Mouse (Mus musculus): Measurements from ENCODE around the gene Unc5cl.
"Not testable (repeated sequence)": the region's sequence is repeated elsewhere in the genome, so short reads cannot be mapped to it uniquely, and the experiment has no call there.

Gene Unc5cl

DNA sequence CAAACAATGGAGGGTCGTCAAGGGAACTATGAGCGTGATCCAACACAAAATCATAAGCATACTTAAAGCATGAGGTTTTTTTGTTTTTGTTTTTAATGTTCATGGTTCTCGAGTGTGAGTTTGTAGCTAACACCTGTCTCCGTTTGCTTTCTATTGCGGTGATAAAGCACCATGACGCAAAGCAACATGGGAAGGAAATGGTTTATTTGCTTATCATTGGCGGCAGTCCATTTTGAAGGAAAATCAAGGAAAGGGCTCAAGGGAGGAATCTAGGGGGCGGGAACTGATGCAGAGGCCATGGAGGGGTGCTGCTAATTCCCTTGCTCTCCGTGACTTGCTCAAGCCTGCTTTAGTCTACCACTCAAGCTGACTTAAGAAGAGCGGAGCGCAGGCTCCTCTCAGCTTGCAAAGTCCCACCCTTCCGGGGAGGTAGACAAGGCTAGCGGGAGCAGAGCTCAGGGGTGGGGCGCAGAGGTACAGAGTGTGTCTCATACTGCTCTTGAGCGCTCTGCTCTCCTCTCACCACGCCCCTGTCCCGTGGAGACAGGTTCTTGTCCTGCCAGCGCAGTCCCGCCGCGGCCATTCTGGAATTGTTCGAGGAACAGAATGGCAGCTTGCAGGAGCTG is 12.2 kb downstream of the Unc5cl start:
- DNase-seq (ENCODE audit: extremely low spot score, low read depth, low spot score) = no peak

DNA sequence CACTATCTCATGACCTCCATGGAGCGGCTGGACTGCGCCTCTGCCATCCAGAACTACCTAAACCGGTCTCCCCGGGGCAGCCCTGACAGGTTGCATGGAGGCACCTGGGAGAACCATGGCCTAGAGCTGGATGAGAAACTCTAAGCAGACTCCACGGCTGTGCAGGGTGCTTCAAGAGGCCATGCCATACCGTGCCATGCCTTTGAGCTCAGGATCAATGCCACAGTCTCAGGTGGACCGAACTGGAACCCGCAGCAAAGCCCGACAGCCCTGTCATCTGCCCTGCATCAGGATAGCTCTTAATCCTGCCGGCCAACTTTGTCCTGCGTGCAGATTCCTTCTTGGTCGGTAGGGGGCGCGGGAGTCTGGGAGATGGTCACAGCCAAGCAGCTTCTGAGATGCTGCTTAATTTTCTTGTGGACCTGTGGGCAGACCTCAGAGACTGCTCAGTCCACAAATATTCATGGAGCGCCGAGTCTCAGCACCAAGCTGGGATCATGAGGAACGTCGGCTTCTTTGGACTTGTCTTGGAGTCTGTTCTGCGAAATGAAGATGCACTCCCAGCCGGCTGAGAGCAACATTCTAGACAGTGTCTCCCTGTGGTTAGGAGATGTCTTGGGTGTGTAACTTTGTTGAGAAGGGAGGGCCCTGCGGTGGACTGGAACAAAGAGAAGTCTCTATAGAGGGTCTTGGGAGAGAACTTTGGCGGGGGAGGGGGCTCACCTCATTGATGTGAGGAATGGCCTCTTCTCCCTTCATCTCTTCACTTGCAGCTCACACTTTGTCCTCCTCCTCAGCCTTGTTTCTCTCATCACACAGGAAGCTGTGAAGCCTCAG is 12.9 kb downstream of the Unc5cl start:
- DNase-seq (ENCODE audit: extremely low spot score, low read depth, low spot score) = peak; percentile 18

DNA sequence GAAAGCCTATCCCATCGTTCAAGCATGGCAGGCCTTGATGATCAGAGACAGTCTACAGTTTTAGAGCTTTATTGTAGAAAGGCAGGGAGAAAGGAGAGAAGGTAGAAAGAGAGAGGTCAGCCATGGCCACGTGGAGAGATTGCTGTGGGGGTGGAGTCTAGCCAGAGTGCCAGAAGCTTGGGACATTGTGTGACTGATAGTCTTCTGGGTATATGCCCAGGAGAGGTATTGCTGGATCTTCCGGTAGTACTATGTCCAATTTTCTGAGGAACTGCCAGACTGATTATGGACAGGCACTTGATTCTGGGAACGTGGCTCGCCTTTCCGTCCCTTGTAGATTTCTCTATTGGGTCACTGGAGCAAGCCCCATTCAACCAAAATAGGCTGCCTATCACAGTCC is 19.6 kb downstream of the Unc5cl start:
- not testable (repeated sequence) for DNase-seq (ENCODE audit: extremely low spot score, low read depth, low spot score)

DNA sequence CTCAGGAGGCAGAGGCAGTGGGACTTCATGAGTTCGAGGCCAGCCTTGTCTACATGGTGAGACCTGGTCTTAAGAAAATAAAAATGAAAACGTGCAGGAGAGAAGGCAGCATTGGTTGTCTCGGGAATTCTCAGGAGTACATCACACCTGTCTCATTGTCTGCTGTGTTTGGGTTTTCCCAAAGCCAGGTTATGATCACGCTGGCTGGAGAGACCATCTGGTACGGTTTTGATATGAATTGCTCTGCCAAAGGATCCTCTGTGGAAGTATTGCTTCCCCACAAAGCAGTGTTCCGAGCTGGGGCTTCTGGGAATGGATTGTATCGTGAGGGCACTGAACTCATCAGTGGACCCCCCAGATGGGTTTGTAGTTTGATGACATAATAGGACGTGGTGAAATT is 20.7 kb downstream of the Unc5cl start:
- no peak for DNase-seq (ENCODE audit: extremely low spot score, low read depth, low spot score)

DNA sequence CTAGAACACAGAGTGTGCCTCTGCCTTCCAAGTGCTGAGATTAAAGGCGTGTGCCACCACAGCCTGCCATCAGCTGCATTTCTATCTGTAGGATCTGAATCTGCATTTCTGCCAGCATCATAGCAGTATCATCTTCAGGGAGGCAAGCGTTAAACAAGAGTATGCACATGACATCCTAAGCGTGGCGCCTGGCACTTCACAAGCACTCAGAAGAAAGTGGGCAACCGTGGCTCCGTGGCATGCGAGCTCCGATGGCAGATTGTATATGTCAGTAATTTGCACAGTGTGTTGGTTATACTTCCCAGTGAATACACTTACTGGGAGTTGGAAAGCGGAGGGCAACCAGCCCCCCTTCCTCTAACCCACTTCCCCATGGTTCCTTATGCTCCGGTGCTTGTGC is 25.3 kb downstream of the Unc5cl start:
- no peak for DNase-seq (ENCODE audit: extremely low spot score, low read depth, low spot score)

DNA sequence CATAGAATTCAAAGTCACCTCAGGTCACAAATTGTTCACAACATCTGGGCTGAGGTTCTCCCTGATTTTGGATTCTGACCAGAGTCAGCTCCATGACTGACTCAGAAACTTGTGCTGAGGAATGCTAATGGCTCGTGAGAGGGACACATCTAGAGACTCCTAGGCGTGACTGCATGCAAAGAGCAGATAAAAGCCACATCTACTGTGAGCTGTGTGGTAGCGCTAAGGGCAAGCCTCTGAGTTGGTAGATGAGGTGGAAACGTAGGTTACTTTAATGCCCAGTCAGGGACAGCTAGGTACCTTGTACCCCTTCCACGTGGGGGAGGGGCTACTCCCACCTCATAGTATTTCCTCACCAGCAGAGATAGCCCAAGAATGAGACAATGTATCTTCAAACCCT is 29.1 kb downstream of the Unc5cl start:
- DNase-seq (ENCODE audit: extremely low spot score, low read depth, low spot score) = no peak

DNA sequence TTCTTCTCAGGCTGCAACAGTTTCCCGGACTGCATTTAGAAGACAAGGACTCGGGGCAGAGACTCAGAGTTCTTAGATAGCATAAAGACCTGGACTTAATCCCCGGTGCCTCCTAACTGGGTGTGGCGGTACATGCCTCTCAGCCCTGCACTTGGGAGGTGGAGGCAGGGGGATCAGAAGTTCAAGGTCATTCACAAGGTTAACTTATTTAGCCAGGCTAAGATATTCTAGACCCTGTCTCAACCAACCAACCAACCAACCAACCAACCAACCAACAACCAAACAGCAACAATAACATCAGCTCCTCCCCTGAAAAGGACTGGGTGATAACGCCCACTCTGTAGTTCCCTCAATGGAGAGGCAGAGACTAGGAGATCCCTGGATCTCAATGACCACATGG is 29.5 kb downstream of the Unc5cl start:
- DNase-seq (ENCODE audit: extremely low spot score, low read depth, low spot score) = no peak

DNA sequence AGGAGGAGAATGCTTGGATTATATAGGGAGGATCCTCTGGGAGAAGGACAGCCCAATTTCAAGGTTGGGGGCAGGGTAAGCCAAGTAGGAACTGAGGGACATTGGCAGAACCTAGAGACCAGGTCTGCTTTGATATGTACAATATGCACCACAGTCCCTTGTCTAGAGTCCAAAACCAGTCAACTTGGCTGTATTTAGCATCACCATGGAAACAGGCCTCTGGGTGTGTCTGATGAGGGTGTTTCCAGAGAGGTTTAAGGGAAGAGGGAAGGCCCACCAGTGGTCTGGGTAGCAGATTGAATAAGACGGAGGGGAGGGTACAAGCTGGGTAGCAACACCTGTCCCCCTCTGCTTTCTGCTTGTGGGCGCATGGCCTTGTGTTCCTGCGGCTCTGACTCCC is 34.8 kb downstream of the Unc5cl start:
- DNase-seq (ENCODE audit: extremely low spot score, low read depth, low spot score) = no peak

DNA sequence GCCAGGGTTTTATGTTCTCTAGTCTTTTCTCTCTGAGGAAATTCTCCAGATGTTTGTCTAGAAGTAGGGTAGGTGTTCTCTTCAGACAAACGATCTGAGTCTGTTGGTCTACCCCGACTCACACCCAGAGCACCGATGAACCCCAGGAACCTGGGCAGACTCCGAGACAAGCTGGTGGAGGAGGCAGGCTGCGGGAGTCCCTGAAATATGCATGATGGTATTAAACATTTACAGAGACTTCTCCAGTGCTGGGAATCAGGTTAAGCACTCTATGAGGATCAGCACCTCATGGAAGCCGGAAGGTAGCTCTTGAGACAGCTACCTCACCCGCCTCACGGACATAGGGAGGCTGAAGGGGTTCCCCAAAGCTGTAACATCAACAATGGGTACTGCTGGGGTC is 37.9 kb downstream of the Unc5cl start:
- DNase-seq (ENCODE audit: extremely low spot score, low read depth, low spot score) = no peak

DNA sequence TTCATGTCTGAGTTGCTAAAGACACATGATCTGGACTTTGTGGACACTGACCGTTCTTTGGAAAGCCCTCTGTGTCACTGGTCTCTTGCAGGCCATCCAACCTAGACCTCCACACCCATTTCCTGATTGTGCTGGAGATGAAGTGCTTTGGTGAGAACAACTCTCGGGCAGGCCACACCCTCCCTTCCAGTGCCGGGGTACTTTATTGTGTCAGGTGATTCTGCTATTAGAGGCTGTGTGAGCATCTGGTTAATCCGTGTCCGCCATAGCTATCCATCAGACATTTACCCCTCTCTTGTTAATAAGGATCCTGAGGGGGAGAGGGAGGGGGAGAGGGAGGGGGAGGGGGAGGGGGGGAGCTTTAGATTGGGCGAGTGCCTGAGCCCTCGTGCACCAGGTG is 38.9 kb downstream of the Unc5cl start:
- DNase-seq (ENCODE audit: extremely low spot score, low read depth, low spot score) = no peak

DNA sequence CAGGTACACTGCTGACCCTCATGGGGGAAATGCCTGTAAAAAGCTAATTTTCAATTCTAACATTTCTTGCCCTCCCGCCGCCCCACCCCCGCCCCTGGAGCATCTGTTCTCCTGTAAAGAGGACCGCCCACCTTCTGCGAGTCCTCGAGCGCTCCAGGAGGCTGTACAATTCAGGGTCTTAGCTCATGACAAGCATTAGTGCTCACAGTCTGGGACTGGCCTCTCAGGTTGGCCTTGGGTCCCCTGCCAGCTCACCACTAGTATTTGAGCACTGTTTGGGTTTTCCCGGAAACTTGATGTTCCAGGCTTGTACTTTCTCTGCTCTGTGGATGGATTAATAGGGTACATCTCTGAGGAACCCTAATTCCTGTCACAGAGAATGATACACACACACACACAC is 39.3 kb downstream of the Unc5cl start:
- no peak for DNase-seq (ENCODE audit: extremely low spot score, low read depth, low spot score)

DNA sequence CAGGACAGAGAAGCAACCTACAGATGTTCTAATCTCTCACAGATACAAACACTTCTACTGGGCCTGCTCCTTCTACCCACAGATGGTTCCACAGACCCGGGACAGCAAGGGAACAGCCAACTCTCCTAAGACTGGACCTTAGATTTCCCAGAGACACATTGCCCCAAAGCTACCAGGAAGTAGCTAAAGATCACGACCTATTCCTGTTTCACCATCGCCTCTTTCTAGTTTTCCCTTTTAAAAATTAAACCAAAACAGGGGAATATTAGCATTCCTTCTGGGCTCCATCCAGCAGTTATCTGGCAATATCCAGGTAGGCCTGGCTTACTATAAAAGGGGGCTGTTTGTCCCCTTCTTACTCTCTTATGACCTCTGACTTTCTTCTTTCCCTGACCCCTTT is 43.3 kb downstream of the Unc5cl start:
- no peak for DNase-seq (ENCODE audit: extremely low spot score, low read depth, low spot score)

DNA sequence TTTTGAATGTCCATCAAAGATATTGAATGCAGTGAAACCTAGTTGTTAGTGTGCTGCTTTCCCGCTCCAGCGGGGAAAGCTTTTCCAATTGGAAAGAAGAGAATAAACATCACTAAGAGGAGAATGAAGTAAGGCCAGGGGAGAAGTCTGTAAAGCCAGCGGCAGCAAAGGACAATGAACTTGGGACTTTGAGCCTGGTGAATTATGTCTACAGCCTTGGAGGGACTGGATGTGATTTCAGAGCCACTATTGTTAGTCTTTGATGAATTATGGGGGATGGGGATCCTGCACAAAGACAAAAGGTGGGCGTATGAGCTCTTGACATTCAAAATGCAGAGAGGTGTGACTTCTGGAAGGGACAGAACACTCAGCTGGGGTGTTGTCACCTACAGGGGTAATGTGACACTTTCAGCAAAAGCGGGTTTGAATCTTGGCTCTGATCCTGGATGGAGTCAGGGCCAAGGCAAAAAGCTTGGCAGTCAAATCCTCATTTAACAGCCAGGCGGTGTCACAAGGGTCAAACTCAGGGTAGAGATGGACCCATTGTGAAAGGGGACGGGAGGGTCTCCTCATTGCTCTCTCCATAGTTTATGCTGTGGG is 46.2 kb downstream of the Unc5cl start:
- no peak for DNase-seq (ENCODE audit: extremely low spot score, low read depth, low spot score)

DNA sequence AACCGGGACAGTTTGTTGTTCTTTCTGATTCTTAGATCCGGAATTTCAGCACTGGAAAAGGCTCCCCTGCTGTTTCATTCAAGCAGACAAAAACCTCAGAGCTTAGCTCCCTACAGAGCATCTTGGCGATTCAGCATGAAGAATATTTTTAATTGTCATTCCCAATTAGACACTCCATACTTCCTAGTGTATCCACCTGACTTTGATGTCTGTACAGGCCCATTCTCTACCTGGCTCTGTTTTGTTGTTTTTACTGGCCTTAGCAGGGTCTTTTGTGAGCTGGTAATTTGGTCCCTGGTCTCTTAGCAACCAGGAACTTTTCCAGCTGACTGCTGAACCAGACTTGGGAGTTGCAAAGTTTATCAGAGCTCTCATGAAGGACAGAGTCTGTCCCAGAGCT is 50.3 kb downstream of the Unc5cl start:
- no peak for DNase-seq (ENCODE audit: extremely low spot score, low read depth, low spot score)

DNA sequence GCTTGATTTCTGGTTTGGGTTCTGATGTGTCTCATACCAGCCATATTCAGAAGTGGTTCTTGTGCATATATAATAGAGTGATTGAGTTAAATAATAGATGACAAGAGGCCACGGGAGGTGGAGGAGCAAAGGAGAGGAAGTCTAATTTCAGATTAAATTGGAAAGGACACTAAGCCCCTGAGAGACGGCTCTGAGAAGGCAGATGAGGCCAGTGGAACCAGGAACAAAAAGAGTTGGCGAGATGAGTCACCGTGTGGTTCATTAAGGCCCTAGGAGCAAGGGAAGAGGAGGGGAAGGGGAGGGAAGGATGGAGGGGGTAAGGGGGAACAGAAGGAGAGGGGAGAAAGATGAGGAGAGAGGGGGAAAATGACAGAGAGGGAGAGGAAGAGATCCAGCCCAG is 52.3 kb downstream of the Unc5cl start:
- DNase-seq (ENCODE audit: extremely low spot score, low read depth, low spot score) = no peak

DNA sequence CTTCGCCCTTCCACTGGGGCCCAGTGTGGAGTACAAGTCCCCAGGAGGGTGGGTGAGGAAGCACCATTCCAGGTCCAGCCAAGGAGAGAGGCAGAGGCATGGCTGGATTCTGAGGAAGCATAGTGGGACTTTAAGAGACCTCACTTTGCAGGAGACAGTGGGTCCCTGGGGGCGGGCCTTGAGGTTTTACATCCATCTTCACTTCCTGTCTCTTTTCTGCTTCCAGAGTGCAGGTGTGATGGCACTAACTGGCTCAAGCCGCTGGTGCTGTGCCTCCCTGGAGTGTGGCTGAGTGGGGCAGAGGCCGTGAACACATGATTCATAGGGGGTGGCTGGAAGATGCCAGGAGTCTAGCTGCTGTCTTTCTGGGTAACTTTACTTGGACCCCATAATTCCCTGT is 54.9 kb downstream of the Unc5cl start:
- no peak for DNase-seq (ENCODE audit: extremely low spot score, low read depth, low spot score)

DNA sequence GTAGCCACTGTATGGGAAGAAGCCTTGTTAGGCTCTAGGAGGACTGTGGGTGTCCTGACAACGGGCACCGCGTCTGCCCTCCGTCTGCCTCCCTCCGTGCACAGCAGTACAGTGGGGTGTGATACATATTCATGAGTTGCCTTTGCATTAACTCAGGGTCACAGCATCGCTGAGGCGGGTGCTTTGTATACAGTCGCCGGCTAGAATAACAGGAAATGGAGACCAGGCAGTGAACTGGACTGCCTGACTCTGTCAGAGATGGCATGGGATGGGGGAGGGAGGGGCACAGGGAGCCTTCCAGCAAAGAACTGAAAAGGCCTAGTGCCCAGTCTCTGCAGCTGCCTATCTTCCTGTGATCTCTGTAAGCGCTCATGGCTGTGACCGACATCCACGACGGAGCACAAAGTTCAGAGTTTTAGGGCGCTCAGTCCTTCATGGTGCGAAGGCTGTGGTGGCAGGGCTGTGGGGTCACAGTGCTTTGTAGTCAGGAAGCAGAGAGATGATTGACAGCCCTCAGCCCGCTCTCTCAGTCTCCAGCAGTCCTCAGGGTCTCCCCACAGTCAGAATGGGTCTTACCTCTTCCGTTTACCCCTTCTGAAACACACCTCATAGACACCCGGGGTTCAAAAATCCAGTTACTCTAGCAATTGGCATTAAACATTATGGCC is 58.0 kb downstream of the Unc5cl start:
- no peak for DNase-seq (ENCODE audit: extremely low spot score, low read depth, low spot score)

DNA sequence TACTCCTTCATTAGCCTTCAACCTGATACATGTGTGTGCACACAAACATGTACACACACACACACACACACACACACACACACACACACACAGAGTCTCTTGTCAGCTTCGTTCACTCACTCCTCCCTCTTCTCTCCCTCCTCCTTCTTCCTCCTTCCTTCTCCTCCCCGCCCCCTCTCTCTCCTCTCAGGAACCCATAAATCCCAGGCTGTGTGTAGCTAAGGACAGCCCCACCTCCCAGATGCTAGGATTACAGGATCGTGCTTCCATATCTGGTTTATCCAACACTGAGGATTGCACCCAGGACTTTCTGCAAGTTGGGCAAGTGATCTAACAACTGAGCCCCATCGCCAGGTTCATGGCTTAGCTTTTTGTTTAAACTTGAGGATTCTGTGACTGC is 59.9 kb downstream of the Unc5cl start:
- DNase-seq (ENCODE audit: extremely low spot score, low read depth, low spot score) = no peak

DNA sequence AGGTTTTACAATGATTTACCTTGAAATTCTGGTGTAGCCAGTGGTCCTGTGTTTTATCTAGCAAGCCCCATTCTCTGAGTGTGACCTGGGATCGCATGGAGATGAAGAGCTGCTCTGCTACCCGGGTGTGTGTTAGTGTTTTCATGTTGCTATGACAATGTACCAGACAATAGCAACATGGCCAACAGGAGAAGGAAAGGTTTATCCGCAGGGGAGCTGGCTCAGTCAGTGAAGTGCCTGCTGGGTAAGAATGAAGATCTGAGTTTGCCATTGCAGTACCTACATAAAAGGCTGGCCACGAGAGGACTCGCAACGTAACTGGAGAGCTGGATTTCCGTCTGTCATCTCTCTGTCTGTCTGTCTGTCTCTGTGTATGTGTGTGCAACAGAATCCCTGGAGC is 64.3 kb downstream of the Unc5cl start:
- no peak for DNase-seq (ENCODE audit: extremely low spot score, low read depth, low spot score)

DNA sequence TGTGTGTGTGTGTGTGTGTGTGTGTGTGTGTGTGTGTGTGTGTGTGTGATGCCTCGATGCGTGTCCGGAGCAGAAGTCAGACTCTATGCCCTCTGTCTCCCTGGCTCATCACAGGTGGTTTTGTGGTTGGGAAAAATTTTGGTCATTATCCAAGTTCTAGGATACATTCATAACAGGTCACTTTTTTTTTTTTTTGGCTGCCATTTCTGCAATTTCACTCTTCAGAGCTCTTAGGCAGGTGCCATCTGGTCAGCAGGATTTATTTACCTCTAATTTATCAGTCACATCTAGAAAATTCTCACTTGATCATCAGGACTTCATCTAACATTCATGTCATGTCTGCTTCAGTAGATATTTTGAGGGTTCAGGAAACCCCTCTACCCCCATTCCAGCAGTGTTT is 65.7 kb downstream of the Unc5cl start:
- DNase-seq (ENCODE audit: extremely low spot score, low read depth, low spot score) = no peak

DNA sequence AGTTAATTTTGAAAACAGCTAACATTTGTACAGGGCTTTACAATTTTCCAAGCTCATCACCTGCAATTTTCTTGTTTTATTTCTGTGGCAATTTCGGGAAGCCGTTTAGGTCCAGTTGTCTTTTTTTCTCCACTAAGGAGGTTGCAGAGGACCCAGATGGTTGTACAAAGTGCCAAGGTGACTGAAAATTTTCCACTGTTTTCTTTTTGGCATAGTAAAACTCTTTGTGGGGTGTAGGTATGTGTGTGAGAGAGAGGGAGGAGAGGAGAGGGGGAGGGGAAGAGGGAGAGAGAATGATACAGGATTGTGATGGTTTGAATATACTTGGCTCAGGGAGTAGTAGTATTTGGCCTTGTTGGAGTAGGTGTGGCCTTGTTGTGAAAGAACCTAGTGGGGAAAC is 68.4 kb downstream of the Unc5cl start:
- DNase-seq (ENCODE audit: extremely low spot score, low read depth, low spot score) = no peak
